Mouse (Mus musculus) hindlimb bud, embryonic 11.5 days (tissue): ENCODE measurements at regions not wholly inside any gene's neighbourhood (a gene's known extent, or its start where the extent isn't known, plus 50 kb on each side); places are given as distances from the start of the nearest gene placed in this dataset.

Experiments used
- DNase-seq: peaks from one replicate; pipeline ENCODE4 v3.0.0-alpha.2; 2012; ENCODE audit warnings: low read depth, low spot score; ENCODE audit errors: extremely low spot score

- no peak for DNase-seq
Observed at GRCm38 (mm10) chr9:84673327-84673726, 639.2 kb upstream of the Gm11114 start.

GRCm38 (mm10) chr9:84678416-84678815, 634.2 kb upstream of the Gm11114 start:
- no peak for DNase-seq

GRCm38 (mm10) chr9:84718615-84719191, 593.9 kb upstream of the Gm11114 start:
- no peak for DNase-seq

DNA sequence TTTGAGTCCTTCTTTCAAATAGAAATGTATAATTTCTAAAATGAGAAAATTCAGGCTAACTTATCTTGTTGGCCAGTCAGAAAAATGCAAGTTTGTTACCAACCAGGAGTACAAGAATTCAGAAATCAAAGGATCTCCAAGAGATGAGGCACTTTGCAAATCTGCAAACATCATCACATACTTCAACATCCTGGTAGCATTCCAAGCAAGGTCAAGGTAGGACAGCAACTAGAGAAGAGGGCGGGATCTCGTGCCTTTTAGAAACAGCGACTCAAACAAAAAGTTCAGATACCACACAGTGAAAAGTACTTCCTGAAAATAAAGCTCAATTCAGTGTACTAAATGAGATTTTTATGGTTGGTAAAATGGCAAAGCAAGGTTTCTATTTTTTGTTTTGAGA, 593.2 kb upstream of the Gm11114 start:
- no peak for DNase-seq

DNA sequence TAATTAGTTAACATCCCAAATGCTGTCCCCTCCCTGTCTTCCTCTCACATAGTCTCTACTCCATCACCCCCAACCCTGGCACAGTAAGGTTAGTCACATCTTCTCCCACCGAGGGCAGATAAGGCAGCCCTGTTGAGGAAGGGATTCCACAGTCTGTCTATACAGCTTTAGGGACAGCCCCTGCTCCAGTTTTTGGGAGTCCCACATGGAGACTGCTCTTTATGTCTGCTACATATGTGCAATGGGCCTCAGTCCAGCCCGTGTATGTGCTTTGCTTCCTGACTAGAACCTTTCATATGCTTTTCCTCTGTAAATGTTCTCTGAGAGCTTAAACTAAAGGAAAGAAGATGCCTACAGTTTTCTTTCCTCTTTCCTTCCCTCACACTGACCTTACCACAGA, 592.1 kb upstream of the Gm11114 start:
- DNase-seq, result no peak

GRCm38 (mm10) chr9:84739266-84739665, 573.3 kb upstream of the Gm11114 start:
- no peak for DNase-seq

DNA sequence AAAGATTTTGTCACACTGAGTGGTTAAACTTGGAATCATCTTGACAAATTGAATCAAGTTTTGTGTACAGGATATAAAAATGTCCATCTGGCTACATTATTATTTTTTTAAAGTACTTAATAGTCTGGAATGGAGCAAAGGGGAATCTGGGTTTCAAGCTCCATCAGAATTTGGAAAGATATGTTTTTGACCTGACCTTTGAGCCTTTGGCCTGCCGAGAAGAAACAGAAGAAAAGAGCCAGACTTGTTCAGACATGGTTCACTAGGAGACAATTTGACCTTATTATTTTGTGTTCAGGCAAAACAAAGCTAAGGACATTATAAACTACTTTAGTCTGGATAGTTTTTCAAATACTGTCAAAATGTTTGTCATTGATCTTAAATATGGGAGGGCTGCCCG, 572.2 kb upstream of the Gm11114 start:
- DNase-seq, result no peak

DNA sequence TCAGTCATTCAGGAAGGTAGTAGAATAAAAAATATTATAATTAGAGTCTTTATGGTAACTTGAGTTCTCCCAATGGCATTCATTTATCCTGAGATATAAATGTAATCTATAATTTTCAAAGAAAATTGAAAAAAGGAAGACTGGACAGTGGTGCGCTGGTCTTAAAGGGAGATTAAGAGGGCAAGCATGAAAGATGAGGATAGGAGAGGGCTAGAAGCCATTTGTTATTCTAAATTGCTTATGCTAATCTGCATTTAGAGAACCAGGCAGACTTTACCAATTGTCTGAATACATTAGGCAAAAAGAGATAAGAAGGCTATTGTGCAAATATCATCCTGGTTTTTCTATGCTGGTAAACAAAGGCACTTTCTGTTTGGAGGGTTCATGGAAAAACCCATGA, 558.2 kb upstream of the Gm11114 start:
- DNase-seq, result no peak

DNA sequence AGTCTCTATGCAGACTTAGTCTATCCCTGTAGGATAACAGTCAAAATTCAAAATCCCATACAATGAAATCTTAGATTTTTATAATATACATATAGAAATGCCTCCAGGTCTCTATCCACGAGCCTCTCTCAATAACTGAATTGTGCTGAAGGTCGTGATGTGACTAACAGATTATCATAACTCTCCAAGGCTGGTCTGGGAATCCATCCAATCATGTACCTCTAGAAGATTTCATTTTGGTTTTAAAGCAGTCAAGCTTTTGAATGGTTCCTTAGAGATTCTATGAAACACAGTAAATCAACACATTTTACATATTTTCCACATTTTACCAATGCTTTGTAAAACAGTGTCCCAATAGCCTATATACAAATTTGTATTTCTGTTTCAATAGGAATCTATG, 557.7 kb upstream of the Gm11114 start:
- DNase-seq, result no peak

DNA sequence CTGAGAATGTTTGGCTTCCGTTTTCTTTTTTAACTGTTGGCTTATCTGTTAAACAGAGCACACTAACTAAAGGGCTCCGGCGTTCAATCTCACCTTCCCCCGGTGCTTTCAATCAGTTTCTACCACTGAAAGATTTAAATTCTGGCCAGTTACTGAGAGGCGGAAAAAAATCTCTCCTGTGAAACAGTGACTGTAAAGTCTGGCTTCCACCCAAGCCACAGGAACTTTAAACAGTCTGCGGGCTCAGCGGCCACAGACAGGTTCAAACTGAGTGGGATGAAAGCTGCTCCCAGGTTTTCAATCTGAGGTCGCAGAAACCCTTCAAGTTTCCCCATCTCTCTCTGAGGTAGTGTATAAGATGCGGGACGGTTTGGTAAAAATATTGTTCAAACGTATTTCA, 538.2 kb upstream of the Gm11114 start:
- no peak for DNase-seq

DNA sequence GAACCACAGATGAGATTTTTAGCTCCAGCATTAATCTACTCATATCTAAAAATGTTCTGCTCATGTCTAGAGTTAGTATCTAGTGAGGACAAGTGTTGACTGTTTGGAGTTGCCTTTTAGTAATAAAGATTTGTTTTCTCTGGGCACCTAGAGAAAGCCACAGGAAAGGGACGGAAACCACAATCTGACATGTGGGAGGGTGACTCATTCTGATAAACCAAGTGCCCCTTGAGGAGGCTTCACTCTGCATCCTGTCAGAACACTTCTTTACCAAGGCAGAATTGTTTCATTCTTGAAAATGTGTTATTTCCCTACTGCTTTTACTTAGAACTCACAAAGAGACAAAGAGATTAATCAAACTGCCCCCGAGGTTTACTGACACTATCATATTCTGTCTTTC, 537.4 kb upstream of the Gm11114 start:
- no peak for DNase-seq

DNA sequence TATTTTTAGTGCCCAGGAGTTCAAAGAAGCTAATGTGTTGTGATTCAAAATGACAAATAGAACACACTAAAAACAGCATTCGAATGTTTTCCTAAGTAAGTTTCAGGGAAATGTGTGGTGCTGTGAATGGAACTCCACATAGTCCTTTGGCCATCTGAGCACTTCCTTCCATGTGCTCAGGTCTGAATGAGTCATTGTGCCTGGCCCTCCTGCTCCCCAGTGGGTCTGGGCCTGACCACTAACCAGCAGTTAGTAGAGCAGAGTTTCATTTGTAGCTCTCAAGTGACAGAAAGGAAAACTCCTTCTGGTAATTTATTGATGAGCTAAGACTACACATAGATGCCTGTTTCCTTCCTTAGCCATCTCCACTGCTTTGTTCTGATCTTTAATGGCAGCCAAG, 533.4 kb upstream of the Gm11114 start:
- DNase-seq, result no peak

DNA sequence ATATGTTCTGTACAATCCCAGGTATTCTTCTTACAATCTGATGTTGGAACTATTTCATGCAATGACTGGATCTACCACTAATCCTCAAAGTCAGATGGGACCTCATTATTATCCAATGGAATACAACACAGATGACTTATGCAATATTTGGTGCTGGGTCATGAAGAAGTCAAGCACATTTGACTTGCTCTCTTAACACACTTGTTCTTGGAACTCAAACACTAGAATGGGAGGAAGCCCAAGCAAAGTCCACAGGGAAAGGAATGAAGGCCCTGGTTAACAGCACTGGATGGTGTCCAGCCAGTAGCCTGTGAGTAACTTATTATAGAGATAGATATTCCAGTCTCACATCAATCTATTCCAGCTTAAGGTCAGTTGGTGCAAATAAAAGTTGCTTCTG, 486.8 kb upstream of the Gm11114 start:
- no peak for DNase-seq

DNA sequence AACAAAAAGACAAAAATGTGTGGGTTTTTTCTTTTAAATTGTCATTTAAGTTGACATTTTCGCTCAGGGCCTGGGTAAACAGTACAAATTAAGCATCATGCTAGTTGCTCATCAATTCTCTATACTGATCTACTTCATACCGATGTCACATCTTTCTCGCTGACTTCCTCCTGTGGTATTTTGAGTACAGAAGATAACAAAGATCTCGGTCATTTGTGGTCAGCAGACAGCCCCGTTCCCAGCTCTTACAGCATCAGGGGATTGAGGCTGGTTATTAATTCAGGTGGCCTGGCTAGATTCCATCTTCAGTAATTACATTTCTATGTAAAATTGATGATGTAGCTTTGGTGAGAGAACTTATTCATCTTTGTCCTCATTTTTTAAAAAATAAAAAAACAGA, 483.6 kb upstream of the Gm11114 start:
- DNase-seq, result no peak

- no peak for DNase-seq
Observed at GRCm38 (mm10) chr9:84830639-84831038, 481.9 kb upstream of the Gm11114 start.

DNA sequence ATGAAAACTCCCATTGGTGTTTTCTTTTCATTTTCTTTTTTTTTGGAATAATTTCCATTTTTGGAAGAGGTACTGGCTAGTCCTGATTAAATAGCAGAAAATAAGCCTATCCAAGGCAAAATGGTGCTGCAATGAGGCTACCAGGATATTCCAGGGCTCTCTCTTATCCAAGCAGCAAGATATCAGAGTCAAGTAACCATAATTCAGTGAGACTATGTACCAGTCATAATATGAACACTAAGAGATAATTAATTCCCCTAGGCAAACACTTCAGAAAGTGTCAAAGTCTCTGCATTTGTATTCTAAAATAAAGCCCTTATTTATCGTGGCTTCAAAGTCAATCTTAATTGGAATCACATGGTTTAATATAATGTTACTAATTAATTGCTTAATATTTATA, 475.1 kb upstream of the Gm11114 start:
- DNase-seq, result no peak

- DNase-seq, result no peak
Observed at GRCm38 (mm10) chr9:84844021-84844420, 468.6 kb upstream of the Gm11114 start.

DNA sequence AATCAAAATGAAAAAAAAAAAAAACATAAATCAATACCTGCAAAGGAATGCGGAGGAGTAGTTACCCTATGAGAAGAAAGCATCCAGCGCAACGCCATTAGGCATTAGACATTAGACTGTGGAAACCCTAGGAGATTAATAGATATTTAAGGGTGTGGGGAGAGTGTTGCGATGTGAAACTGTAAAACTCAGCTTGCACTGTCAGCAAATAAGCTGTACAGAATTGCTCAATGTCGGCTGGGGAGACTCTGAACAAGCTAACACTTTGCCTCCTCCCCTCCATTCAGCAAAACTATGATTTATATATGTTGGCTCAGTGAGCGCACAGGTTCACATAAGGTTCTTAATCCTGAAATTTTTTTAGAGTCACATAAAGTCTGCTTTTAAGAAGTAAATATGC, 451.0 kb upstream of the Gm11114 start:
- DNase-seq, result no peak

GRCm38 (mm10) chr9:84863431-84863830, 449.1 kb upstream of the Gm11114 start:
- no peak for DNase-seq

DNA sequence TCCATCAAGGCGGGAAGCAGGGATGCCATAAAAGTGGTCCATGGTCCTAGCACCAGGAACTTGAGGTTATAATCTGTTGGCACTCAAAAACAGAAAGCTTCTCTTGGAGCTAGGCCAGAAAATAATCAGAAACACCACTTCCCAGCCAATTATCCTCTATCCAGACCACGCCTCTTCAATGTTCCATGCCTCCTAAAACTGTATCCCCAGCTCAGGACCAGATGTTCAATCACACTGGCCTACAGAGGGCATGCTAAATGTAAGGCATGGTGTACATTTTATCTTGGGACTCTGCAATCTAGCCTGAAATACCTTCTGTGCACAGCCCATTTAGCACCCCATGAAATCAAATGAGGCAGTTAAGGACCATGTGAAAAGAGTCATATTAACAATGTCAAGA, 418.4 kb upstream of the Gm11114 start:
- peak; percentile 6 for DNase-seq

DNA sequence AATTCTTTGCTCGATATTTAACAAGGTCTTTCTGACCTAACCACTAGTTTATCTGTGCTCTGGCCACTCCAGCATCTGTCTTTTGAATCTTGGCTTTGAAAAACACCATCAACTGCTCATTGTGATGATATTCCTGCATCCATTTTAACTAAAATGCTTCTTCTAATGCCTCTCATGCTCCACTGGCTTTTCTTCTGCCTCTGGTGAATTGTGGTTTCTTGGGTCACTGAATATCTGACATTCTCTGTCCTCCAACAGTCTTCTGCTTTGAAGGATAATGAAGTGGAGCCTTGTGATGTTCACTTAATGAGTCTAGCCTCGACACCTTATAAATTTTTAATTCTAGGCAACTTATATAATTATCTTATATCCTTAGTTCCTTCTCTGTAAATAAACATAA, 416.5 kb upstream of the Gm11114 start:
- DNase-seq, result no peak

- no peak for DNase-seq
Observed at GRCm38 (mm10) chr9:84900643-84901042, 411.9 kb upstream of the Gm11114 start.

DNA sequence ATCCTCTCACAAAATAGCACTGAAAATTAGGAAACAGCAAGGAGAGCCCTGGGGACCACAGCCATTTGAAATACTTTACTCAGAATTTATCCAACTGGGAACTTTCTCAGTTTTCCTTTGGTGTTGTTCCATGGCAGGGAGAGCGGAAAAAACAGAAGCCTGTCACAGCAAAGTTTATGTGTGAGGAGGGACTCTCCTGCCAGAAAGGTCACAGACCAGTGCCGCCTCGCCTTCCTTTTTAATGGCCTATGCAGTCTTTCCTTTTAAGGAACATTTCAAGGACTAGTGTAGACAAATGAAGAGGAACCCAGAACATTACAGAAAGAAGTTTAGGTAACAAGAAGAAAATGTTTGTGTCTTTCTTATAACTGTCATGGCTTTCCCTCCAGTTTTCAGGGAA, 406.3 kb upstream of the Gm11114 start:
- no peak for DNase-seq

- DNase-seq, result no peak
Observed at GRCm38 (mm10) chr9:84913321-84913720, 399.3 kb upstream of the Gm11114 start.
